Mouse (Mus musculus) cortical plate, adult 2 months (tissue): ENCODE results near the gene Zbtb11.

ENCODE experiments used
- CTCF ChIP-seq: fragments of 200-500 bp; IDR thresholded peaks from 2 replicates; pipeline ENCODE4 v1.5.1; 2011; ENCODE audit warnings: mild to moderate bottlenecking, control low read depth, low read length; ENCODE audit not compliant: insufficient read depth; ENCODE audit errors: extremely low read depth
- POLR2A ChIP-seq: fragments of 200-500 bp; IDR thresholded peaks from 2 replicates; pipeline ENCODE4 v1.6.1; 2011; ENCODE audit warnings: mild to moderate bottlenecking, low read length, control low read depth; ENCODE audit not compliant: insufficient read depth; ENCODE audit errors: extremely low read depth

DNA sequence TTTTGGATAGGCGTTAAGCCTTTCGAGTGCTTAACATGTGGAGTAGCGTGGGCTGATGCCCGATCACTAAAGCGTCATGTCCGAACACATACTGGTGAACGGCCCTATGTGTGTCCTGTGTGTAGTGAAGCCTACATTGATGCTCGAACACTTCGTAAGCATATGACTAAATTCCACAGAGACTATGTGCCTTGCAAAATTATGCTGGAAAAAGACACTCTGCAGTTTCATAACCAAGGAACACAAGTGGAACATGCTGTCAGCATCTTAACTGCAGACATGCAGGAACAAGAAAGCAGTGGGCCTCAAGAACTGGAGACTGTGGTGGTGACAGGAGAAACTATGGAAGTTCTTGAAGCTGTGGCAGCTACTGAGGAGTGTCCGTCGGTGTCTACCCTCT lies 33.1 kb downstream of the Zbtb11 start:
- no peak for TF ChIP-seq POLR2A
- no peak for TF ChIP-seq CTCF
